In the genomic region with DNA sequence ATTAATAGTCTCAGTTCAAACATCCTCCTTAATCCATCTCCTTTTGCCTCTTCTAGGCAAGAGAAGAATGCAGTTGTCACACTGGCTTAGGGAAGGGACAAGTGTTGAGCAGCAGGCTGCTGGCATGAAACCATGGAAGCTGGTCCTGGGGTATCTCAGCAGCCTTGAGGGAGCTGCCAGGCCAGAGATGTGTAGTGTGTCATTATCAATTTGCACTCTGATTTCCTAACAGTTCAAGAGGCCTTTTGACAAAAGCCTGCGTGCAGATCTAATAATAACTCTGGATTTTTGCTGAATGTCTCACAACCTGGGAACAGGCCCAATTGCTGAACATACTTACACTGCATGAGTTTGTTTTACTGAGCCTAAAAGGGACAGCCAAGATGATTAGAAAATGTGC, we compare ENCODE assay signal across 8 mouse cellular contexts.
A peak's percentile ranks its signal among the peaks of the same experiment; 100 is the strongest.
DNase-seq lines count a peak whose midpoint lies in the region; ATAC-seq and TF ChIP-seq lines count a peak whose summit lies in the region.

No protein-coding gene starts in this region.

- peak; percentile 96 for ATAC-seq in heart, embryonic 15.5 days (replicated peaks; ENCODE audit: insufficient number of reproducible peaks, insufficient read depth, low FRiP score, low read depth)
- ATAC-seq in liver, postnatal 0 days: no peak

- H3K4me3 ChIP-seq in layer of hippocampus, adult 2 months: no peak overlapping the region
- no peak overlapping the region for H3K4me3 ChIP-seq in brown adipose tissue, adult 24 weeks (ENCODE audit: insufficient read depth, low read depth, low read length)
- H3K4me3 ChIP-seq in heart, embryonic 15.5 days: no peak overlapping the region
- no peak overlapping the region for H3K4me3 ChIP-seq in liver, postnatal 0 days (ENCODE audit: low read depth, low read length)

- TF ChIP-seq CTCF in layer of hippocampus, adult 2 months (conservative IDR thresholded peaks at IDR 0.05): no peak
- TF ChIP-seq CTCF in liver, postnatal 0 days (IDR thresholded peaks at IDR 0.05; ENCODE audit: low read depth): no peak

- no peaks in the 10 kb centered on the region for H3K9me3 ChIP-seq in heart, embryonic 15.5 days (replicated peaks)
- H3K9me3 ChIP-seq in liver, postnatal 0 days (ENCODE audit: low read length): no peaks in the 10 kb centered on the region

- peak overlapping the region; percentile 5; the same call in 1 of the 2 replicates for H3K4me2 ChIP-seq in heart, embryonic 15.5 days
- no peak overlapping the region for H3K4me2 ChIP-seq in liver, postnatal 0 days (ENCODE audit: low read depth, low read length)

- intact Hi-C loops in left cerebral cortex, postnatal 14 days (cut with DNase I): no loop called here

- peaks cover 2% of the 10 kb centered on the region; the same call in 1 of the 2 replicates for H3K4me1 ChIP-seq in brown adipose tissue, adult 24 weeks (ENCODE audit: control insufficient read depth, insufficient read depth, insufficient read length, low read length)
- peaks cover 19% of the 10 kb centered on the region for H3K4me1 ChIP-seq in heart, embryonic 15.5 days (replicated peaks)
- no peaks in the 10 kb centered on the region for H3K4me1 ChIP-seq in liver, postnatal 0 days (ENCODE audit: insufficient read depth)

- TF ChIP-seq EP300 in liver, postnatal 0 days (IDR thresholded peaks at IDR 0.05; ENCODE audit: low read depth): no peak

- WGBS in heart, embryonic 15.5 days: 15% methylated on average over 1 of the region's 1 CpGs
- WGBS in liver, postnatal 0 days (ENCODE audit: insufficient replicate concordance): 59% methylated on average over 1 of the region's 1 CpGs

- no peak for DNase-seq in layer of hippocampus, adult 2 months (ENCODE audit: low spot score in 2 of 2)
- DNase-seq in layer of hippocampus, adult 11-12 months (ENCODE audit: low spot score): no peak
- peak; percentile 43 for DNase-seq in lung, postnatal 25 days (ENCODE audit: low spot score)
- no peak for DNase-seq in frontal cortex, postnatal 25 days (ENCODE audit: low spot score in 2 of 2)
- no peak for DNase-seq in liver, postnatal 0 days
- no peak for DNase-seq in left cerebral cortex, postnatal 14 days (ENCODE audit: low spot score in 2 of 2)

- H3K9ac ChIP-seq in heart, embryonic 15.5 days: no peak overlapping the region
- H3K9ac ChIP-seq in liver, postnatal 0 days (replicated peaks): no peak overlapping the region

- H3K27me3 ChIP-seq in heart, embryonic 15.5 days: no peaks in the 10 kb centered on the region
- no peaks in the 10 kb centered on the region for H3K27me3 ChIP-seq in liver, postnatal 0 days (ENCODE audit: insufficient read depth, low read length)

- peak overlapping the region; percentile 61 for H3K27ac ChIP-seq in layer of hippocampus, adult 2 months
- 0 out of 2 replicates have a peak overlapping the region, but pooled peaks have one; percentile 23 for H3K27ac ChIP-seq in brown adipose tissue, adult 24 weeks (replicated peaks; ENCODE audit: low read depth, low read length)
- H3K27ac ChIP-seq in heart, embryonic 15.5 days: peak overlapping the region; percentile 87
- no peak overlapping the region for H3K27ac ChIP-seq in liver, postnatal 0 days (ENCODE audit: low read depth)

- no peaks in the 10 kb centered on the region for H3K36me3 ChIP-seq in heart, embryonic 15.5 days
- H3K36me3 ChIP-seq in liver, postnatal 0 days (replicated peaks; ENCODE audit: insufficient read depth, low read length): no peaks in the 10 kb centered on the region
